Mouse (Mus musculus) spleen, adult 2 months (tissue): Measurements from ENCODE around the gene Actr2.

ENCODE experiments used
- CTCF ChIP-seq: fragments of 200-500 bp; IDR thresholded peaks from 2 replicates; pipeline ENCODE4 v1.5.1; 2011; ENCODE audit warnings: mild to moderate bottlenecking, inconsistent platforms; ENCODE audit not compliant: insufficient read depth, insufficient read length, insufficient replicate concordance; ENCODE audit errors: extremely low read depth
- POLR2A ChIP-seq: fragments of 200-500 bp; IDR thresholded peaks from 2 replicates; pipeline ENCODE4 v1.6.1; 2011; ENCODE audit warnings: low read depth, low read length, inconsistent platforms

- no peak for TF ChIP-seq CTCF
- no peak for TF ChIP-seq POLR2A
Measured at GRCm38 (mm10) chr11:20107683-20108082, 5.0 kb downstream of the Actr2 start.
